ENCODE assay signal across 10 mouse cellular contexts in the genomic region with DNA sequence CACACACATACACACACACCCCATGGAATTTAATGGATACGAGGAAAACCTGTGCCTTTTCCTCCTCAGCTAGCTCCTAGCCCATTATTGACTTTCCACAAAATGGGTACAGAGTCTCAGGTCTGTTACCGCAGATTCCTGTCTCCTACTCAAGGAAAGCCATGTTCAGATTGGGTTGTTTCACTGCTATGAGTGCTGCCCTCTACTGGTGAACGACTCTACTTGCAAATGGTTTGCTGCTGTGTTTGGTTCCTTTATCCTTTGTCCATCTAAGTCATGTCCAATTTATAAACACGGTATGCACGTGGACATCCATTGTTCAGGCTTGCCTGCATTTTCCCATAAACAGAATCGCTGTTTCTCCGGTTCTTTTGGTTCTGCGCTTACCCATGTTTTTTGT.
DNase-seq lines count a peak whose midpoint lies in the region; ATAC-seq lines count a peak whose summit lies in the region.
"Had no signal": no experiment of that assay in that cellular context is flagged by ENCODE, and none has a peak within 500 bp of the region (broad histone marks: within the 10 kb centered on the region; RNA-seq: fewer than 3 reads in every experiment).

No protein-coding gene starts in this region.

- H3K27ac ChIP-seq in forebrain, embryonic 16.5 days (ENCODE audit: low read length): no peak overlapping the region
- H3K27ac ChIP-seq: heart, embryonic 15.5 days had no signal

- H3K36me3 ChIP-seq in forebrain, embryonic 16.5 days (ENCODE audit: control insufficient read depth, insufficient read depth): no peaks in the 10 kb centered on the region
- H3K36me3 ChIP-seq: heart, embryonic 15.5 days had no signal

- H3K9me3 ChIP-seq in forebrain, embryonic 16.5 days (ENCODE audit: control insufficient read depth, low read length): no peaks in the 10 kb centered on the region
- H3K9me3 ChIP-seq: heart, embryonic 15.5 days; megakaryocyte, embryonic 14.5 days had no signal

- WGBS in forebrain, embryonic 16.5 days: 37% methylated on average over 8 of the region's 8 CpGs

- peak; percentile 16 for DNase-seq in adrenal gland, postnatal 10 days
- no peak for DNase-seq in adrenal gland, postnatal 25 days
- DNase-seq in kidney, postnatal 14 days: peak; percentile 12
- no peak for DNase-seq in kidney, adult 11 months
- peak; percentile 67 for DNase-seq in ES-CJ7 (ENCODE audit: low read depth, low spot score)
- DNase-seq in embryo, embryonic 10.5 days (ENCODE audit: low spot score): peak; percentile 77

- peak; percentile 59 for ATAC-seq in megakaryocyte progenitor cell, adult 5-6 weeks (replicated peaks; ENCODE audit: poor library complexity)
- ATAC-seq in forebrain, embryonic 16.5 days: no peak

- no peaks in the 10 kb centered on the region for H3K4me1 ChIP-seq in forebrain, embryonic 16.5 days (replicated peaks; ENCODE audit: control insufficient read depth, insufficient read depth, low read length)
- H3K4me1 ChIP-seq: heart, embryonic 15.5 days had no signal

- no peak overlapping the region for H3K4me3 ChIP-seq in forebrain, embryonic 16.5 days (replicated peaks; ENCODE audit: low read length)
- H3K4me3 ChIP-seq: heart, embryonic 15.5 days; megakaryocyte, embryonic 14.5 days had no signal

- no peak overlapping the region for H3K4me2 ChIP-seq in forebrain, embryonic 16.5 days (ENCODE audit: low read length)
- H3K4me2 ChIP-seq: heart, embryonic 15.5 days had no signal

- no peak overlapping the region for H3K9ac ChIP-seq in forebrain, embryonic 16.5 days (replicated peaks; ENCODE audit: low read depth, low read length)
- H3K9ac ChIP-seq: heart, embryonic 15.5 days had no signal

- H3K27me3 ChIP-seq in forebrain, embryonic 16.5 days (replicated peaks; ENCODE audit: control insufficient read depth, insufficient read depth, low read length): no peaks in the 10 kb centered on the region; the same call in 1 of the 2 replicates
- H3K27me3 ChIP-seq: heart, embryonic 15.5 days; megakaryocyte, embryonic 14.5 days had no signal

Comparison
In these comparisons a context has a peak if more than half of its experiments do, and no peak if none do; other contexts are left out.
1. DNase-seq: peak in adrenal gland, postnatal 10 days (single experiment), kidney, postnatal 14 days (single experiment), ES-CJ7 (single experiment) and embryo, embryonic 10.5 days (single experiment); none in adrenal gland, postnatal 25 days (single experiment) and kidney, adult 11 months (single experiment).